Mouse (Mus musculus): ENCODE results near the gene Ddx43. TPM values are rescaled to one million over a fixed set of nuclear protein-coding genes. Genes with fewer than 3 reads are reported as not detected.

Ddx43 gene
- polyA plus RNA-seq, 1 experiment: 4.9 TPM

DNA sequence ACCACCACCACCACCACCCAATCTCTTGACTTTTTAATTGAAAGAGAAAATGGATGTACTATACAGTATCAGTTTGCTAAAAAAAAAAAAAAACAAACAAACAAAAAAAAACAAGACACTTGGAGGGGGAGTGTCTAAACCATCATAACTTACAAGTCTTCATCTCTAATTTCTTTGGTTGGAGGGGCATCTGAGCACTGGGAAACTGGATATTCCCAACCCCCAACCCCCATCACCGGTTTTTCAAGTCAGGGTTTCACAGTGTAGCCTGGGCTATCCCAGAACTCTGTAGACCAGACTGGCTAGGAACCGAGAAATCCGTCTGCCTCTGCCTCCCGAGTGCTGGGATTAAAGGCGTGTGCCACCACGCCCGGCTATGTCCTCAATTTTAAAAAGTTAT, 25.8 kb upstream of the Ddx43 start:
- H3K9ac ChIP-seq (ENCODE audit: low read depth, poor library complexity, severe bottlenecking): peak overlapping the region; percentile 69

DNA sequence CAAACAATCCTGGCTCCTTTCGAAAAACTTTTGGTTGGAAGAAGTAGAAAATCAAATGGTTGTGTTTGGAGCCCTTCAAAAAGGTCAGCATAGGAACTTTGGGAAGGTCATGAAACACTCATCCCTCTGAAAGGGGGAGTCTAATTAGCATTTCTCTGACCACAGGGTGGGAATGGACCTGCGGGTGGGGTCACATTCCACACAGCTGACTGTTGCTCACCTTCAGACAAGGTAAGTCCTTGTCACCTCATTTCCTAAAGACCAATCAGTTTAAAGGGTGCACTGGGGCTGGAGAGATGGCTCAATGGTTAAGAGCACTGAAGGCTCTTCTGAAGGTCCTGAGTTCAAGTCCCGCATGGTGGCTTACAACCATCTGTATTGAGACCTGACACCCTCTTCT, 24.1 kb upstream of the Ddx43 start:
- Histone ChIP-seq H3K9me3 (replicated peaks; ENCODE audit: control insufficient read depth, insufficient read depth, low read length, poor library complexity, severe bottlenecking) (no peaks in the 10 kb centered on the region), H3K4me3 (ENCODE audit: low read depth, low read length) (no peak overlapping the region), H3K27me3 (ENCODE audit: control insufficient read depth, insufficient read depth, low read length, poor library complexity, severe bottlenecking) (no peaks in the 10 kb centered on the region), H3K9ac (ENCODE audit: low read depth, poor library complexity, severe bottlenecking) (no peak overlapping the region), H3K4me1 (ENCODE audit: control insufficient read depth, insufficient read depth, low read length) (peaks cover 8% of the 10 kb centered on the region), H3K27ac (ENCODE audit: insufficient read depth, low read length) (peak overlapping the region; percentile 100), H3K36me3 (ENCODE audit: control insufficient read depth, insufficient read depth, low read length, poor library complexity, severe bottlenecking) (0 out of 2 replicates have a peak, but pooled peaks cover 3% of the 10 kb centered on the region)
- TF ChIP-seq POLR2A (IDR thresholded peaks at IDR 0.05; ENCODE audit: insufficient read depth, low read length): no peak
- peak; percentile 100 for TF ChIP-seq EP300 (IDR thresholded peaks at IDR 0.05; ENCODE audit: insufficient read depth, low read depth, low read length)
- no peak for TF ChIP-seq CTCF (IDR thresholded peaks at IDR 0.05; ENCODE audit: low read depth, low read length)

More for the DNA sequence above, 25.8 kb upstream of the Ddx43 start:
- Histone ChIP-seq H3K36me3 (ENCODE audit: control insufficient read depth, insufficient read depth, low read length, poor library complexity, severe bottlenecking) (no peaks in the 10 kb centered on the region), H3K4me3 (ENCODE audit: low read depth, low read length) (no peak overlapping the region), H3K27ac (ENCODE audit: insufficient read depth, low read length) (peak overlapping the region; percentile 100), H3K4me1 (ENCODE audit: control insufficient read depth, insufficient read depth, low read length) (peaks cover 8% of the 10 kb centered on the region), H3K27me3 (ENCODE audit: control insufficient read depth, insufficient read depth, low read length, poor library complexity, severe bottlenecking) (no peaks in the 10 kb centered on the region), H3K9me3 (replicated peaks; ENCODE audit: control insufficient read depth, insufficient read depth, low read length, poor library complexity, severe bottlenecking) (no peaks in the 10 kb centered on the region)
- TF ChIP-seq EP300 (IDR thresholded peaks at IDR 0.05; ENCODE audit: insufficient read depth, low read depth, low read length) (no peak), POLR2A (IDR thresholded peaks at IDR 0.05; ENCODE audit: insufficient read depth, low read length) (no peak), CTCF (IDR thresholded peaks at IDR 0.05; ENCODE audit: low read depth, low read length) (no peak)

- 0 out of 2 replicates have a peak, but pooled peaks cover 4% of the 10 kb centered on the region for H3K36me3 ChIP-seq (ENCODE audit: control insufficient read depth, insufficient read depth, low read length, poor library complexity, severe bottlenecking)
- H3K27ac ChIP-seq (ENCODE audit: insufficient read depth, low read length): peak overlapping the region; percentile 98
- no peak overlapping the region for H3K4me3 ChIP-seq (ENCODE audit: low read depth, low read length)
- H3K9ac ChIP-seq (ENCODE audit: low read depth, poor library complexity, severe bottlenecking): peak overlapping the region; percentile 72
- peaks cover 8% of the 10 kb centered on the region for H3K4me1 ChIP-seq (ENCODE audit: control insufficient read depth, insufficient read depth, low read length)
- no peaks in the 10 kb centered on the region for H3K9me3 ChIP-seq (replicated peaks; ENCODE audit: control insufficient read depth, insufficient read depth, low read length, poor library complexity, severe bottlenecking)
- TF ChIP-seq CTCF (IDR thresholded peaks at IDR 0.05; ENCODE audit: low read depth, low read length) (no peak), EP300 (IDR thresholded peaks at IDR 0.05; ENCODE audit: insufficient read depth, low read depth, low read length) (no peak), POLR2A (IDR thresholded peaks at IDR 0.05; ENCODE audit: insufficient read depth, low read length) (no peak)
- H3K27me3 ChIP-seq (ENCODE audit: control insufficient read depth, insufficient read depth, low read length, poor library complexity, severe bottlenecking): no peaks in the 10 kb centered on the region
These were observed 22.6 kb upstream of the Ddx43 start for GRCm38 (mm10) chr9:78372827-78373504.

DNA sequence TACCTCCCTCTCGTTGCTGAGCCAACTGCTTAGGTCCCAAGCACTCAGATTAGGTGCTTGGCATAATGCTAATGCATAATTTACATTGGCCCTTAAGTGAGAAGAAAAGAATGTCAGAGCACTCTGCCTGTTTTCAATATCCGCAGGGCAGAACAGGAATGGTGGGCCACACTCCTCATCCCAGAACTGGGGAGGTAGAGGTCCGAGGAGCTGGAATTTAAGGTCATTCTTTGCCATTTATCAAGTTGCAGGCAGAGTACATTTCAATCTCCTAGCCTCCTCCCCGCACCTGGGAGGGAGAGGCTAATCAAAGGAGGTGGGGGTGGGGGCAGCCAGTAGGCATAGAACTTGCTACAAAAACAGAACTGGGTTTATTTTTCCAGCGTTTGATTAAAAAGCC, 21.2 kb upstream of the Ddx43 start:
- H3K27ac ChIP-seq (ENCODE audit: insufficient read depth, low read length): peak overlapping the region; percentile 98
- peak overlapping the region; percentile 71 for H3K9ac ChIP-seq (ENCODE audit: low read depth, poor library complexity, severe bottlenecking)
- no peaks in the 10 kb centered on the region for H3K9me3 ChIP-seq (replicated peaks; ENCODE audit: control insufficient read depth, insufficient read depth, low read length, poor library complexity, severe bottlenecking)
- H3K36me3 ChIP-seq (ENCODE audit: control insufficient read depth, insufficient read depth, low read length, poor library complexity, severe bottlenecking): 0 out of 2 replicates have a peak, but pooled peaks cover 4% of the 10 kb centered on the region
- TF ChIP-seq POLR2A (IDR thresholded peaks at IDR 0.05; ENCODE audit: insufficient read depth, low read length) (no peak), EP300 (IDR thresholded peaks at IDR 0.05; ENCODE audit: insufficient read depth, low read depth, low read length) (peak; percentile 88)
- peaks cover 9% of the 10 kb centered on the region for H3K4me1 ChIP-seq (ENCODE audit: control insufficient read depth, insufficient read depth, low read length)
- H3K4me3 ChIP-seq (ENCODE audit: low read depth, low read length): peak overlapping the region; percentile 1; the same call in 1 of the 2 replicates
- no peaks in the 10 kb centered on the region for H3K27me3 ChIP-seq (ENCODE audit: control insufficient read depth, insufficient read depth, low read length, poor library complexity, severe bottlenecking)

DNA sequence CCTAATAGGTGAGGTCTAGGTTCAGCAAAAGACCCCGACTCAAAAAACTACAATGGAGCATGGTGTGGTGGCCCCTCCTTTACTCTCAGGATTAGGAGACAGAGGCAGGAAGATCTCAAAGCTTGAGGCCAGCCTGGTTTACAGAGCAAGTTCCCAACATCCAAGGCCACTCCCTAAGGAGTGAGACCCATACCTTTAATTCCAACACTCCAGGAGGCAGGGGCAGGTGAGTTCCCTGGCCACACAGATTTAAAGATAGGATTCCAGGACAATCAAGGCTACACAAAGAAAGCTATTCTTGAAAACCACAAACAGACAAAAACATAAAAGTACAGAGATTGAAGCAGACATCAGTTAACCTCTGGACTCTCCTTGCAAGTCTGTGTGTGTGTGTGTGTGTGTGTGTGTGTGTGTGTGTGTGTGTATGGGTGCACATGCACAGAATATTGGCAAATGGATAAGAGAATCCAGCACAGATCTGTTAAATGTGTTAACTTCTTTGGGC, 20.6 kb upstream of the Ddx43 start:
- Histone ChIP-seq H3K4me1 (ENCODE audit: control insufficient read depth, insufficient read depth, low read length) (peaks cover 9% of the 10 kb centered on the region), H3K4me3 (ENCODE audit: low read depth, low read length) (no peak overlapping the region), H3K27me3 (ENCODE audit: control insufficient read depth, insufficient read depth, low read length, poor library complexity, severe bottlenecking) (no peaks in the 10 kb centered on the region), H3K9ac (ENCODE audit: low read depth, poor library complexity, severe bottlenecking) (peak overlapping the region; percentile 71; the same call in 1 of the 2 replicates), H3K27ac (ENCODE audit: insufficient read depth, low read length) (peak overlapping the region; percentile 98), H3K36me3 (ENCODE audit: control insufficient read depth, insufficient read depth, low read length, poor library complexity, severe bottlenecking) (0 out of 2 replicates have a peak, but pooled peaks cover 4% of the 10 kb centered on the region), H3K9me3 (replicated peaks; ENCODE audit: control insufficient read depth, insufficient read depth, low read length, poor library complexity, severe bottlenecking) (no peaks in the 10 kb centered on the region)
- TF ChIP-seq CTCF (IDR thresholded peaks at IDR 0.05; ENCODE audit: low read depth, low read length): no peak
- peak; percentile 94 for TF ChIP-seq EP300 (IDR thresholded peaks at IDR 0.05; ENCODE audit: insufficient read depth, low read depth, low read length)

GRCm38 (mm10) chr9:78375486-78375885, 20.1 kb upstream of the Ddx43 start:
- peaks cover 7% of the 10 kb centered on the region for H3K4me1 ChIP-seq (ENCODE audit: control insufficient read depth, insufficient read depth, low read length)
- H3K27ac ChIP-seq (ENCODE audit: insufficient read depth, low read length): peak overlapping the region; percentile 98
- TF ChIP-seq POLR2A (IDR thresholded peaks at IDR 0.05; ENCODE audit: insufficient read depth, low read length) (no peak), EP300 (IDR thresholded peaks at IDR 0.05; ENCODE audit: insufficient read depth, low read depth, low read length) (peak; percentile 46)
- H3K9me3 ChIP-seq (replicated peaks; ENCODE audit: control insufficient read depth, insufficient read depth, low read length, poor library complexity, severe bottlenecking): no peaks in the 10 kb centered on the region
- H3K27me3 ChIP-seq (ENCODE audit: control insufficient read depth, insufficient read depth, low read length, poor library complexity, severe bottlenecking): no peaks in the 10 kb centered on the region
- H3K9ac ChIP-seq (ENCODE audit: low read depth, poor library complexity, severe bottlenecking): no peak overlapping the region; the same call in 1 of the 2 replicates
- no peak overlapping the region for H3K4me3 ChIP-seq (ENCODE audit: low read depth, low read length)
- H3K36me3 ChIP-seq (ENCODE audit: control insufficient read depth, insufficient read depth, low read length, poor library complexity, severe bottlenecking): 0 out of 2 replicates have a peak, but pooled peaks cover 4% of the 10 kb centered on the region
